Mouse (Mus musculus) NIH3T3 (cell line): ENCODE results near the gene Slc39a7.

Experiments
- DNase-seq: peaks from one replicate; pipeline ENCODE4 v3.0.0-alpha.2; 2012; ENCODE audit warnings: low read depth

The Slc39a7 gene

DNA sequence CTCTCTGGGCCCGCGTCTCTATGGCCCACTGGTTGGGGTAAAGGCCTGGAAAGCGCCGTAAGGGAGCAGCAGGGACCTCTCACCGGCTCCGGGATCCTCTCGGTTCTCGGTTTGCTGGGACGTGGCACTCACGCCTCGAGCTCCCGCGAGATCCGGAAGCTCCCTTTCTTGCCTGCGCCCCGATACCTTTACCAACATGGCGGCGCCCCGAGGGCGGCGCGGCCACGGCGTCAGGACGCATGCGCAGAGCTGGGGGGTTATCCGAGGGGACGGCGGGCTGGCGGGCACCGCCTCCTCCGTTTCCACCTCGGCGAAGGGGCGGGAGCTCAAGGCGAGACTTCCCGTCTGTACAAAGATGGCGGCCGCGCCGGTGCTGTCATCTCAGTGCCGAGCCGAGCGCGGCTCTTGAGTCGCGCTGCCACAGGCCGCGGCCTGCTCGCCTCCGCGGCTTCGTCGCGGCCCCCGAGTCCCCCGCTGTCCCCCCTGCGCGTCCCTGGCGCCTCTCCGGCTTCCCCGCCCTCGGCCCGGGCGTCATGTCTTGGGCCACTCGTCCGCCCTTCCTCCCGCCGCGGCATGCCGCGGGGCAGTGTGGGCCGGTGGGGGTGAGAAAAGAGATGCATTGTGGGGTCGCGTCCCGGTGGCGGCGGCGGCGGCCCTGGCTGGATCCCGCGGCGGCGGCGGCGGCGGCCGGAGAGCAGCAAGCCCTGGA is at the start of gene Slc39a7, which contains the start of gene Rxrb:
TSS of gene Slc39a7 (minus strand) at position 218 of the 709 bp plus-strand sequence.
TSS of gene Rxrb (plus strand) at position 348 of the 709 bp plus-strand sequence.
- peak; percentile 100 for DNase-seq

- DNase-seq, result peak; percentile 61
Measured at GRCm38 (mm10) chr17:34079621-34080020, 48.1 kb upstream of the Slc39a7 start.

DNA sequence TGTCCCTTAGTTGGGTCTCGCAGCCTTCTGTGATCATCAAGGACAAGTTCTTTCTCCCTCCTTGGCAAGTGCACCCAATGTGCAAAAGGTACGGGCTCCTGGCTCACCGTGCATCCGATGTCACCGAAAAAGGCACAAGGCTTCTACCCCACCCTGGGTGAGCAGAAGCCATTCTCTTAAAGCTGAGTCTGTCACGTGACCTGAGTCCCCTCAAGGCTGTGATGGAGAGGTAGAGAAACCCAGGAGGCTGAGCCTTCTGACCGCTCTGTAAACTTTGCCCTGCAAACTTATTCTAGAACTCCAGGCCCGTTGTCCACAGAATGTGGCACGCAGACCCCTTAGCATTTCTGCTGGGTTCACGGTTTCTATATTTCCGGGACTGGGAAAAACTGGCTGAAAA is 47.5 kb upstream of the Slc39a7 start:
- DNase-seq, result no peak

- DNase-seq, result no peak
Measured at GRCm38 (mm10) chr17:34078148-34078547, 46.7 kb upstream of the Slc39a7 start.

GRCm38 (mm10) chr17:34077549-34077948 is 46.1 kb upstream of the Slc39a7 start:
- peak; percentile 93 for DNase-seq

DNA sequence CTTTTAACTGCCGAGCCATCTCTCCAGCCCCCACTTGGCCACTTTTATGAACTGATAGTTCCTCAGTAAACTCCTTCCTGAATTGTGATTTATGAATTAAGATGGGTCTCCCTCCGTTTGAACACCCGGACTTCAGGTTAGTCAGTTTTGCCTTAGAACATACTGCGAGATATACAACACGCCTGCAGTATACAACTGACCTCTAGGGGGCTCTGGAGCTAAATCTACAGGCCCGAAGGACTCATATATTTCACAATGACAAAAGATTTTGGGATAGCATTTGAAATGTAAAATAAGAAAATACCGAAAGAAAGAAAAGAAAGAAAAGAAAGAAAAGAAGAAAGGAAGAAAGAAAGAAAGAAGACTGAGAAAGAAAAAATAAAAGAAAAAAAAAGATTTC is 43.8 kb upstream of the Slc39a7 start:
- peak; percentile 85 for DNase-seq

DNA sequence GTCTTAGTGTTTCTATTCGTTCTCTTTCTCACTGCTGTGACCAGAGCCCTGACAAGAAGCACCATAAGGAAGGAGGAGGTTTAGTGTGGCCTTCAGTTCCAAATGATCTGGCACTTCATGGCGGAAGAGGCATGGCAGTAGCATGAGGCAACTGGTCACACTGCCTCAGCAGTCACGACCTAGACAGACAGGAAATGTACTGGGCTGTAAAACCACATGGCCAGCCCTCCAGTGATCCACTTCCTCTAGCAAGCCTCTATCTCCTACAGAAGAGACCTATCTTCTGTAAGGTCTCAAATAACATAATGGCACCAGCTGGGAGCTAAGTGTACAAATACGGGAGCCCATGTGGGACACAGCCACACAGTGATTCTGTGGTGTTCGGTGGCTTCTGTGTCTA is 40.6 kb upstream of the Slc39a7 start:
- no peak for DNase-seq

DNA sequence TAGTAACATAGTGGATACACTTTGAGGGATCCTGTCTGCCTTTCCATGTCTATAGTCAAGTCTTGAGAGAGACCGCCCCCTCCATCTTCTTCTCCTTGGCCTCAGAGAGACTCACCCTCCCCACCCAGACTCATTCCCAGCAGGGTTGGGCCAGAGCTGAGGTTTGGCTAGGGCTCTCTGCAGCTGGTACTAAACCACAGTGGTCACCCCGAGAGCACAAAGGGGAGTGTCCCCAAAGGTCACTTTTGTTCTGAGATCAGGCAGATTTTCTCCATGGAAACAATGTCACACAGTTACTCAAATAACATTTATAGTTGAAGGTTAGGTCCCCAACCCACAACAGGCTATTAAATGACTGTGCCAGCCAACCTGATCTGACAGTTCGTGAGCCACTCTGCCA is 37.4 kb upstream of the Slc39a7 start:
- DNase-seq, result no peak

GRCm38 (mm10) chr17:34057224-34057623 is 25.7 kb upstream of the Slc39a7 start:
- no peak for DNase-seq

- no peak for DNase-seq
Measured at GRCm38 (mm10) chr17:34047404-34048050, 16.0 kb upstream of the Slc39a7 start.

- DNase-seq, result no peak
Measured at GRCm38 (mm10) chr17:34045941-34046340, 14.5 kb upstream of the Slc39a7 start.

DNA sequence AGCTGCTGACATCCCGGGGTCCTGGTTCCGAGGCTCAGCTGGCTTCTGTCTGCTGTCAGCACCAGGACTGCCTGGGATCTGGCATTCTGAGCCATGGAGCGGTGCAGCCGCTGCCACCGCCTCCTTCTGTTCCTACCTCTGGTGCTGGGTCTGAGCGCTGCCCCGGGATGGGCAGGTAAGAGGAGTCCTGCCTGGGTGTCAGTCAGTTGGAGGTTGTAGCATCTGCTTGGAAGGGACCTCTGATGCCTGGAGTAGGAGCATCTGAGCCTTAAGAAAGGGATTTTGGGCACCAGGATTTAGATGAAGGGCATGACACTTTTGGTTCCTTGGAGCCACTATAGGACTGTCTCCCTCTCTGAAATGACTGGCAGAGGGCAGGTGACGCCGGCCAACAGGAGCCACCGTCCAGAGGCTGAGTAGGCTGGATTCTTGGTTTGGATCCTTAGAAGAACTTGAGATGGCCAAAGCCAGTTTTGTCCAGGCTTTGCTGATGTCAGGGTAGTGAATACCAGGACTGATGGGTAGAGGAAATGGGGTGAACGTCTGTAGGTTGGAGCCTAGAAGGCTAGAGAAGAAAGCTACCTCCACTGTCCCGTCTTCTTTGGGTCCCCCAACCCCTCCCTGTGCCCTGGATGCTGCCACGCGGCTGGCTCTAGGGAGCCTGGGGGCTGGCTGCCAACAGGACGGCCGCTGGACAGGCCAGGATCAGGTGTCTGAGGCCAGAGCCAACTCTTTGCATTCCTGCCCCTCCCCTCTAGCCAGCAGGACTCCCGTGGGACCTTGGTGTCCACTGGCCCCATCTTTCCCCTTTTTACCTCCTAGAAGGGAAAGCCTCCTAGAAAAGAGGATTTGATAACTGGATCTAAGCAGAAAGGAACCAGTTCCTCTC is 8.3 kb upstream of the Slc39a7 start:
- DNase-seq, result peak; percentile 70

- DNase-seq, result no peak
Measured at GRCm38 (mm10) chr17:34038878-34039561, 7.5 kb upstream of the Slc39a7 start, which contains the start of gene Col11a2. Gene Col11a2, plus strand, starts transcription at chr17:34039437.

DNA sequence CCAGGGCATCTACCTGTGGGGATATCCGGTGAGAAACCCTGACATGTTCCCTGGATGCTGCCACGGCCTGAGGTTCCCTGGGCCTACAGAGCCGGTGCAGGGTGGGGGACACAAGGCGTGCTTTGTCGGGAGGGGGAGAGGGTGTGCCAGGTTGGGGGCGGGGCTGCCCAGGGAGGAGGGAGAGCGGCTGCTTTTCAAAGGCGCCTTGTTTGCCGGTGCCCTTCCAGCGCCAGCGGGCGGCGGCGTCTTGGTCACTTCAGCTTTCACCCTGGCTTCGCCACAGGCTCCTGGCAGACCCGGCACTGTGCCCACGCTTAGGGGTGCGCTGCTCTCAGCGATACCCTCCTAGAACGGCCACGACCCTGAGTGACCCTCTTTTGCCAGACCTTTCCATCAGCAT is 7.0 kb upstream of the Slc39a7 start:
- DNase-seq, result no peak

- DNase-seq, result no peak
Measured at GRCm38 (mm10) chr17:34037241-34037640, 5.8 kb upstream of the Slc39a7 start.

DNA sequence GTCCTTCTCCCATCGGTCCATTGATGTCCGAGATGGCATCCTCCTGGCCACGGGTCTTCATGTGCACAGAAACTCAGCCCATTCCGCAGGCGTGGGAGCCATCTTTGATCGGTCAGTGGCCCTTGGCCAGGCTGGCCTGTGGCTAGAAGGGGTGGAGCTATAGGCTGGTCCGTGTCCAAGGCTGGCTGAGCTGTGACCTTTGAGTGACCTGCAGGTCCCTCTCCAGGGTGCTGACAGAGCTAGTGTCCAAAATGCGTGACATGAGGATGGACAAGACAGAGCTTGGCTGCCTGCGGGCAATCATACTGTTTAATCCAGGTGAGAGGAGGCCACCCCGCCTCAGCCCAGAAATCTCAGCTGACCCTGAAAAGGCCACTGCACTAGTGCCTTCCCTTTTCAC is 5.2 kb upstream of the Slc39a7 start:
- no peak for DNase-seq

DNA sequence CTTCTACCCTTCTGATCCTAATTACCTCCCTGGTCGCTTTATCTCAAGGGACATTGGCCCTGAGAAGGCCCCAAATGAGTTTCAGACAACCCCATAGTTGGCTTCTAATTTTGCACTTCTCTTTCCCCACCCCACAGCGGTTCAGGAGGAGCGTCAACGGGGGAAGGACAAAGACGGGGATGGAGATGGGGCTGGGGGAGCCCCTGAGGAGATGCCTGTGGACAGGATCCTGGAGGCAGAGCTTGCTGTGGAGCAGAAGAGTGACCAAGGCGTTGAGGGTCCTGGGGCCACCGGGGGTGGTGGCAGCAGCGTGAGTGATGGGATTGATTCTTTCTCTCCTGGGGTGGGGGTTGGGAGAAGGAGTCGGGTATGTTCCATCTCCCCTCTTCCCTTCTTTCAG is 4.0 kb upstream of the Slc39a7 start:
- DNase-seq, result no peak

DNA sequence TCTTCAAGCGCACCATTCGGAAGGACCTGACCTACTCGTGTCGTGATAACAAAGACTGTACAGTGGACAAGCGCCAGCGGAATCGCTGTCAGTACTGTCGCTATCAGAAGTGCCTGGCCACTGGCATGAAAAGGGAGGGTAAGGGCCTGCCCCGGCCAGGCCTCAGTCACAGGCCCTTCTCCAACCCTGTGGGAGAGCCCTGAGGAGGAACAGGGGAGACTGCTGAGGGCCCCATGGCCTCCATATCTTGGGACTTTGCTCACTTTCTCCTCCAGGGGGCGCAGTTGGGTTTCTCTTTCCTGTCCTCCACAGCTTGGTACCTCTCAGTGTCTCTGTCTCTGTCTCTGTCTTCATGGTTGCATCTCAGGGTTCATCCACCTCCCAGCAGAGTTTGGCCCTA is 2.6 kb upstream of the Slc39a7 start:
- DNase-seq, result peak; percentile 82

DNA sequence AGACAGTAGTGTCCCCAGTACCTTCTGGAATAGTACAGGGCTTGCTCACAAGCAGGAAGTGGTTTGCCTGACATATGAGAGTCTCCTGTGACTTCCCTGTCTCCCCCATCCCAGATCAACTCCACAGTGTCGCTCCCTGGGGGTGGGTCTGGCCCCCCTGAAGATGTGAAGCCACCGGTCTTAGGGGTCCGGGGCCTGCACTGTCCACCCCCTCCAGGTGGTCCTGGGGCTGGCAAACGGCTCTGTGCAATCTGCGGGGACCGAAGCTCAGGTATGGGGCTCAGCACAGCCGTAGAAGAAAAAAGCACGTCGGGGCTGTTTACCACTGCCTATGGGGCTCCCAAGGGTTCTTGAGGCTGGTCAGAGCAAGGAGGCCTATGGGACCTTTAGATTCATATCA is 2.0 kb upstream of the Slc39a7 start:
- DNase-seq, result no peak

DNA sequence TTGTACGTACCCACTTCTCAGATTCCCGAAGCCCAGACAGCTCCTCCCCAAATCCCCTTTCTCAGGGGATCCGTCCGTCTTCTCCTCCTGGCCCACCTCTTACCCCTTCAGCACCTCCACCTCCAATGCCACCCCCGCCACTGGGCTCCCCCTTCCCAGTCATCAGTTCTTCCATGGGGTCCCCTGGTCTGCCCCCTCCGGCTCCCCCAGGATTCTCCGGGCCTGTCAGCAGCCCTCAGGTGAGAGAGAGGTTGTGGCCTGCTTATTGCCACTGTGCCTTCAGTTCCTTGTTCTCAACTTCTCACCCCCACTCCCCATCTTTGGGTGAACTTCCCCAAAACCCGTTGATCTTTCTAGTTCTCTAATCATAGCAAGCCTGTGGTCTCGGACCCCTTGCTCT is 1.3 kb upstream of the Slc39a7 start:
- DNase-seq, result no peak

GRCm38 (mm10) chr17:34032174-34032632 is 721 bp upstream of the Slc39a7 start:
- peak; percentile 82 for DNase-seq

- DNase-seq, result peak; percentile 64
Measured at GRCm38 (mm10) chr17:34030861-34031326, 588 bp downstream of the Slc39a7 start.
